8 mouse cellular contexts compared by ENCODE assay signal in genomic region chr3:69481835-69482234, GRCm38 (mm10).
DNase-seq lines count a peak whose midpoint lies in the region; ATAC-seq lines count a peak whose summit lies in the region.
"Had no signal": no experiment of that assay in that cellular context is flagged by ENCODE, and none has a peak within 500 bp of the region (broad histone marks: within the 10 kb centered on the region; RNA-seq: fewer than 3 reads in every experiment).

No protein-coding gene starts in this region.

- H3K36me3 ChIP-seq in hindbrain, embryonic 13.5 days: no peaks in the 10 kb centered on the region
- H3K36me3 ChIP-seq: liver, embryonic 15.5 days had no signal

- no peaks in the 10 kb centered on the region for H3K9me3 ChIP-seq in hindbrain, embryonic 13.5 days
- H3K9me3 ChIP-seq: liver, embryonic 15.5 days had no signal

- H3K4me1 ChIP-seq in hindbrain, embryonic 13.5 days (replicated peaks): peaks cover 38% of the 10 kb centered on the region
- H3K4me1 ChIP-seq: liver, embryonic 15.5 days had no signal

- H3K4me2 ChIP-seq in hindbrain, embryonic 13.5 days: no peak overlapping the region
- H3K4me2 ChIP-seq: liver, embryonic 15.5 days had no signal

- H3K27me3 ChIP-seq in hindbrain, embryonic 13.5 days: no peaks in the 10 kb centered on the region
- H3K27me3 ChIP-seq: liver, embryonic 15.5 days had no signal

- DNase-seq in MN1 (ENCODE audit: low spot score): peak; percentile 82
- DNase-seq in brain, embryonic 18.5 days (ENCODE audit: low read depth, low spot score): peak; percentile 64
- peak; percentile 28 for DNase-seq in fibroblast of lung, adult 2 months (ENCODE audit: low read depth)
- peak; percentile 71 for DNase-seq in layer of hippocampus, adult 9-11 months
- peak; percentile 63 for DNase-seq in right cerebral cortex, postnatal 25 days

- H3K4me3 ChIP-seq in hindbrain, embryonic 13.5 days: no peak overlapping the region
- H3K4me3 ChIP-seq: liver, embryonic 15.5 days had no signal

- 33% methylated on average over 4 of the region's 4 CpGs for WGBS in hindbrain, embryonic 13.5 days

- peak; percentile 76 for ATAC-seq in hindbrain, embryonic 13.5 days (ENCODE audit: low FRiP score)
- peak; percentile 82 for ATAC-seq in megakaryocyte, adult 5-6 weeks (ENCODE audit: poor library complexity, severe bottlenecking)

- H3K9ac ChIP-seq in hindbrain, embryonic 13.5 days: no peak overlapping the region
- H3K9ac ChIP-seq: liver, embryonic 15.5 days had no signal

- H3K27ac ChIP-seq in hindbrain, embryonic 13.5 days: no peak overlapping the region
- H3K27ac ChIP-seq: liver, embryonic 15.5 days had no signal

Comparison
In these comparisons a context has a peak if more than half of its experiments do, and no peak if none do; other contexts are left out.
1. DNase-seq: peak in every context shown above with its lines; median percentile 82 in MN1; 71 in layer of hippocampus, adult 9-11 months; 64 in brain, embryonic 18.5 days; 63 in right cerebral cortex, postnatal 25 days; 28 in fibroblast of lung, adult 2 months.